Mouse (Mus musculus) spleen, postnatal 14 days (tissue): ENCODE data around the gene Abcc4.

Experiments used
- DNase-seq, 2 experiments: peaks; one replicate each; pipeline ENCODE4 v3.0.0; 2021 to 2022; ENCODE audit warnings: low spot score in 2 of 2

Gene Abcc4

GRCm38 (mm10) chr14:118435676-118436330, 270.2 kb downstream of the Abcc4 start:
- DNase-seq, result no peak

- DNase-seq, result no peak
These were observed 271.2 kb downstream of the Abcc4 start for GRCm38 (mm10) chr14:118434842-118435241.

- no peak for DNase-seq
These were observed 272.2 kb downstream of the Abcc4 start for GRCm38 (mm10) chr14:118433848-118434247.
